Mouse (Mus musculus) heart, adult 2 months (tissue): Measurements from ENCODE around the gene Cbll1.

ENCODE experiments used
- CTCF ChIP-seq: fragments of 200-600 bp; IDR thresholded peaks from 2 replicates; pipeline ENCODE4 v1.8.1; 2022; ENCODE audit warnings: antibody characterized with exemption, mild to moderate bottlenecking, moderate library complexity
- POLR2A ChIP-seq: fragments of 200-500 bp; IDR thresholded peaks from 2 replicates; pipeline ENCODE4 v1.6.1; 2011; ENCODE audit warnings: mild to moderate bottlenecking, low read depth, low read length, control low read depth; ENCODE audit not compliant: insufficient read depth

DNA sequence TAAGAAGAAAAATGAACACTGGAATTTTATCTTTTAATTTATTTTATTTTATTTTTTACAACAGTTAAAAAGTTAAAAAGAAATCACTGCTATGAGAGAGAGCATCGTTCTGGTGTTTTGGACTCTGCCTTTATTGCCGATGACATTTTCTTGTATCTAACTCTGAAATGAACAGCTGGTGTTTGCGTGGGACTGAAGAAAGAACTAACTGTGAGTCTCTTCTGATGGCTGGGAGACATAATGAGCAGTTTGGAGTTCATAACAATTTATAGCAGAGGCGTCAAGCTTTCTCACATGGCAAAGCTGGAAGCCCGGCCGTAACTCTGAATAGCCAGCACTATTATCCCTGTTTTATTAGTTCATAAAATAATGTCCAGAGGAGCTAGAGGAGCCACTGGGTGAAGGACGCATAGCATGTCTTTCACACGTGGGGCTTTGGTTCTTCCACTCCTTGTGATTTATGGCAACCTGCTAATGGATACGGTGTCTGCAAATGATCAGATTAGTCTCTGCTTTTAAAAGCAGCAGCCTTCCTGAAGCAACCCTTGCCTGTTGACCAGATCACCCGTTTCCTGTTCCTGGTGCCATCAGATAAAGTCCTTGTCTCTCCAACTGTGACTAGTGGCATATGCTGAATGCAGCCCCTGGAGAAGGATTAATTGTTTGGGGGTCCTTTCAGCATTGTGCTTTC lies 33.9 kb upstream of the Cbll1 start:
- TF ChIP-seq CTCF: no peak
- no peak for TF ChIP-seq POLR2A
